Mouse (Mus musculus) limb, embryonic 15.5 days (tissue): Measurements from ENCODE around the gene Hspa12a. TPM values are rescaled to one million over a fixed set of nuclear protein-coding genes. Genes with fewer than 3 reads are reported as not detected.
A peak's percentile ranks its signal among the peaks of the same experiment; 100 is the strongest.

Experiments used
- ATAC-seq: fragments of 200-750 bp; cut with Nextera tagmentation; 2 replicates; pipeline ENCODE4 v1.8.0; 2017; ENCODE audit warnings: low read depth, moderate TSS enrichment; ENCODE audit not compliant: insufficient number of reproducible peaks, low FRiP score, low TSS enrichment
- H3K27ac ChIP-seq: fragments of 300-500 bp; sonication (generic); 2 replicates; pipeline ENCODE4 v1.5.1; 2015; ENCODE audit warnings: moderate library complexity, mild to moderate bottlenecking, inconsistent platforms
- H3K27me3 ChIP-seq: fragments of 300-500 bp; sonication (generic); 2 replicates; pipeline ENCODE4 v1.6.1; 2015; ENCODE audit warnings: inconsistent platforms
- H3K36me3 ChIP-seq: fragments of 300-500 bp; sonication (generic); 2 replicates; pipeline ENCODE4 v1.6.1; 2015; ENCODE audit warnings: inconsistent platforms
- H3K4me1 ChIP-seq: fragments of 300-500 bp; sonication (generic); 2 replicates; pipeline ENCODE4 v1.6.1; 2015; ENCODE audit warnings: inconsistent platforms
- H3K4me2 ChIP-seq: fragments of 300-500 bp; sonication (generic); 2 replicates; pipeline ENCODE4 v1.6.1; 2015; ENCODE audit warnings: mild to moderate bottlenecking, inconsistent platforms
- H3K4me3 ChIP-seq: fragments of 300-500 bp; sonication (generic); 2 replicates; pipeline ENCODE4 v1.5.1; 2015; ENCODE audit warnings: mild to moderate bottlenecking, inconsistent platforms
- H3K9ac ChIP-seq: fragments of 300-500 bp; sonication (generic); 2 replicates; pipeline ENCODE4 v1.6.1; 2015; ENCODE audit warnings: inconsistent platforms
- H3K9me3 ChIP-seq: fragments of 300-500 bp; sonication (generic); 2 replicates; pipeline ENCODE4 v1.6.1; 2016; ENCODE audit warnings: inconsistent platforms
- whole genome bisulfite sequencing: fragments of 180-500 bp; shearing (Covaris S2); methylation state at CpG from one replicate; pipeline ENCODE4 v1.1.7; 2015; 5-methylcytosine and 5-hydroxymethylcytosine counted together
- polyA plus RNA-seq: library from polyadenylated mRNA; unstranded; fragments of >200 nt; fragmentation: Nextera tagmentation; extraction: Ambion mirVana; gene quantifications from 2 replicates; pipeline ENCODE4 v1.2.1, GENCODE M21; 2015

Gene Hspa12a
- polyA plus RNA-seq = 3.4 and 3.5 TPM in 2 replicates

DNA sequence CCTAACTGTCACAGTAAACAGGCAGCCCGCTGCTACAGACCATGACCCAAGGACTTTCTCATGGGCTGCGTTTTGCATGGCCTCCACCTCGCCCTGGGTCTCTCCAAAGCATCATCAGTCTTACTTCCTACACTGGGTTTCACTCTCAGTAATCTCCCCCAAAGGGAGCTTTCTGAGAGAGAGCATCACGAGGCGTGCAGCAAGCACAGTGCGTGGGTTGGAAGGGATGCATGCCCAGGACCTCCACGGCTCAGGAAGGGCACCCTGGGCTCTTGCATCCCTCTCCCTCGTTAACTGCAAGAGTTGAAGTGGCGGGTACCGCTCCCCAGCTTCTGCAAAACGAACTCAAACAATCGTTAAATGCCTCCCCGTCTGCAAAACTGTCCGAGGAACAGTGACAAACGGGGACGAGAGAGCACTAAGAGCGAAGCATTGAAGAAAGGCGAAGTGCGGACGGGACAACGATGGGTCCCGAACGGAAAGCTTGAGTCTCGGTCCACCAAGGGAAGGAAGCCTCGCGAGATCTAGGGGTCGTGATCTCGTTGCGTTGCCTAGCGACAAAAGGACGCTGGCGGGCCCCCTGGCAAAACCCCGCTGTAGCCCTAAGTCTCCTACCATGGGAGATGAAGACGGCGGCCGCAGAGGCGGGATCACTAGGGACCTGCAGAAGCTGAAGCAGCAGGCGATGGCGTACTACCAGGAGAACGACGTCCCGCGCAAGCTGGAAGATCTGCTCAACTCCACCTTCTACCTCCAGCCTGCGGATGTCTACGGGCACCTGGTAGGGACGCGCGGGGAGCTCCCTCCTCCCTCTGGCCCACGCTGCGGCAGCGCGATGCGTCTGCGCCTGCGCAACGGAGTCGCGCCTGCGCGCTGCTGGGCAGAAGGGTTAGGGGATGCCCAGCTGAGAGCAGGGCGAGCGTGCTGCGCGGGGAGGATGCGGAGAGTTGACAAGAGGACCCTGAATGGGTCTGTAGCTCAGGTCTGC lies at the start of gene Hspa12a, which contains the start of gene Eno4:
Hspa12a (minus strand) TSS at position 814 of the 988 bp plus-strand sequence.
Eno4 (plus strand) TSS at position 585 of the 988 bp plus-strand sequence.
- no peaks in the 10 kb centered on the region for H3K9me3 ChIP-seq
- H3K27ac ChIP-seq = peak within 1 kb of the TSS; percentile 82
- ATAC-seq = peak; percentile 93
- H3K4me3 ChIP-seq = peak within 1 kb of the TSS; percentile 67
- H3K27me3 ChIP-seq = peaks cover 6% of the 10 kb centered on the region; the same call in 1 of the 2 replicates
- H3K4me1 ChIP-seq = peaks cover 15% of the 10 kb centered on the region
- peak within 1 kb of the TSS; percentile 63 for H3K9ac ChIP-seq
- no peaks in the 10 kb centered on the region for H3K36me3 ChIP-seq
- H3K4me2 ChIP-seq = peak within 1 kb of the TSS; percentile 95
- under 1% methylated on average over 59 of the region's 65 CpGs for WGBS

DNA sequence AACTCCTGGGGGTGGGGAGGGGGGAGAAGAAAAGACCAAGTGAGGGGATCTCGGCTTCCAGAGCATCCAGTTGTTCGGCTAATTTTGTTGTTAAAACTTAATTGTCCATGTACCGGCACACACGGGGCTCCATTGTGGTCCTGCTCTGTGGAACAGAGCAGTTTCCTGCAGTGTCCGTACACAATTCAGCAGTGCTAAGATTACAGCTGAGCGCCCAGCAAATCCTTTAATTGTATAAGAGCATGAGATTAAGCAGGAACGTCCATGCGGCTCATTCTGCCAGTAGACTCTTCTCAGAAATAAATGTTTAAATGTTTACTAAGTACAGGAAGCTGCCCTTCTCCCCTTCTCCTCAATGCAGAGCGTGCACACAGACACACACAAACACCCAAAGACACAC lies 38.1 kb upstream of the Hspa12a start:
- H3K9ac ChIP-seq = no peak overlapping the region
- no peaks in the 10 kb centered on the region for H3K36me3 ChIP-seq
- H3K9me3 ChIP-seq = no peaks in the 10 kb centered on the region
- H3K4me1 ChIP-seq = peaks cover 8% of the 10 kb centered on the region
- no peak for ATAC-seq
- H3K4me3 ChIP-seq = no peak overlapping the region
- 40% methylated on average over 9 of the region's 9 CpGs for WGBS
- peaks cover 11% of the 10 kb centered on the region for H3K27me3 ChIP-seq
- no peak overlapping the region for H3K27ac ChIP-seq
- H3K4me2 ChIP-seq = no peak overlapping the region

DNA sequence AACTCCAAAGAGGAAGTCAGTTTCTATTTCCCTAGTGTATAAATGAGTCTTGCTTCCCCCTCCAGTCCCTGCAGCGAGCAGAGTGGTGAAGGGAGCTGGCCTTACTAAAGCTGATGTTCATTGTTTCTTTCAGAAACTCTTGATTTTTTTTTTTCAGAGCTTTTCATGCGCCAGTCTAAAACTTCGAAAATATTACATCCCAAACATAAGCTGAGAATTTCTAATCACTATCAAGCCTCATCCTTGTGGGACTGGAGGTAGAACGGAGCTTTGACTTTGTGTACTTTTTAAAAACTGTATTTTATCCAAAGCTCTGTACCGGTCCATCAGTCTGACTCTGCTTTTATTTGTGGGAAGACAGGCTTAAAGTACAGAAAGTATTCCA lies 36.6 kb upstream of the Hspa12a start:
- no peak overlapping the region for H3K9ac ChIP-seq

GRCm38 (mm10) chr19:58979436-58980055 lies 36.1 kb upstream of the Hspa12a start:
- no peaks in the 10 kb centered on the region for H3K36me3 ChIP-seq
- H3K9ac ChIP-seq = no peak overlapping the region
- no peaks in the 10 kb centered on the region for H3K9me3 ChIP-seq
- peaks cover 11% of the 10 kb centered on the region for H3K27me3 ChIP-seq
- peak overlapping the region; percentile 24; the same call in 1 of the 2 replicates for H3K4me2 ChIP-seq
- peaks cover 8% of the 10 kb centered on the region for H3K4me1 ChIP-seq
- peak overlapping the region; percentile 12; the same call in 1 of the 2 replicates for H3K4me3 ChIP-seq
- H3K27ac ChIP-seq = no peak overlapping the region
- 29% methylated on average over 13 of the region's 13 CpGs for WGBS
- no peak for ATAC-seq

More for the DNA sequence above, 36.6 kb upstream of the Hspa12a start:
- no peaks in the 10 kb centered on the region for H3K9me3 ChIP-seq
- H3K4me3 ChIP-seq = peak overlapping the region; percentile 12; the same call in 1 of the 2 replicates
- no peak for ATAC-seq
- H3K27ac ChIP-seq = no peak overlapping the region
- H3K4me1 ChIP-seq = peaks cover 8% of the 10 kb centered on the region
- H3K36me3 ChIP-seq = no peaks in the 10 kb centered on the region
- H3K27me3 ChIP-seq = peaks cover 11% of the 10 kb centered on the region
- WGBS = 65% methylated on average over 5 of the region's 5 CpGs
- H3K4me2 ChIP-seq = peak overlapping the region; percentile 24; the same call in 1 of the 2 replicates

GRCm38 (mm10) chr19:58978401-58979171 lies 35.1 kb upstream of the Hspa12a start:
- Histone ChIP-seq H3K9me3 (no peaks in the 10 kb centered on the region), H3K4me2 (no peak overlapping the region), H3K4me3 (no peak overlapping the region), H3K27me3 (peaks cover 11% of the 10 kb centered on the region), H3K27ac (no peak overlapping the region), H3K9ac (no peak overlapping the region), H3K36me3 (no peaks in the 10 kb centered on the region), H3K4me1 (peaks cover 8% of the 10 kb centered on the region)
- ATAC-seq = no peak
- 54% methylated on average over 11 of the region's 11 CpGs for WGBS

GRCm38 (mm10) chr19:58975216-58975863 lies 31.9 kb upstream of the Hspa12a start:
- Histone ChIP-seq H3K9ac (no peak overlapping the region), H3K27ac (no peak overlapping the region), H3K4me3 (no peak overlapping the region), H3K9me3 (no peaks in the 10 kb centered on the region), H3K36me3 (no peaks in the 10 kb centered on the region), H3K27me3 (peaks cover 23% of the 10 kb centered on the region), H3K4me1 (peaks cover 13% of the 10 kb centered on the region), H3K4me2 (no peak overlapping the region)
- 60% methylated on average over 11 of the region's 11 CpGs for WGBS
- no peak for ATAC-seq

DNA sequence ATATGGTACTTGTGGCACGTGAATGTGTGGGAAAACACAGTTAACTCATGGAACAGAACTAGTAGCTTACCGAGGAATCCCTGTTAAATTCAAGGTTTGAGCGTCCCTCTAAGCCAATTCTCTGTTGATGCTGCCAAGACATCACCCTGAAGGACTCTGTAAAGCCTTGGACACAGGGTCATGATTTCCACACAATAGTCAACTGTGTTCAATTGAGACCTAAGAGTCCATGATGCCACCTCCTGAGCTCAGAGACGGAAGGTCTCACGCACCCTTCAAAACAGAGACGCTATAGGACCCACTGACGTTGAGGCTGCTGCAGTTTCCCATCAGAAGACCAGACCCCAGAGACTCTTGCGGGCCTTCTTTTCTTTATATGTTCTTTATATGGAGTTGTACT lies 30.7 kb upstream of the Hspa12a start:
- Histone ChIP-seq H3K9ac (no peak overlapping the region), H3K9me3 (no peaks in the 10 kb centered on the region), H3K27ac (no peak overlapping the region), H3K4me3 (no peak overlapping the region), H3K36me3 (no peaks in the 10 kb centered on the region), H3K4me2 (no peak overlapping the region), H3K4me1 (peaks cover 9% of the 10 kb centered on the region), H3K27me3 (peaks cover 27% of the 10 kb centered on the region)
- WGBS = 86% methylated on average over 8 of the region's 8 CpGs
- no peak for ATAC-seq

DNA sequence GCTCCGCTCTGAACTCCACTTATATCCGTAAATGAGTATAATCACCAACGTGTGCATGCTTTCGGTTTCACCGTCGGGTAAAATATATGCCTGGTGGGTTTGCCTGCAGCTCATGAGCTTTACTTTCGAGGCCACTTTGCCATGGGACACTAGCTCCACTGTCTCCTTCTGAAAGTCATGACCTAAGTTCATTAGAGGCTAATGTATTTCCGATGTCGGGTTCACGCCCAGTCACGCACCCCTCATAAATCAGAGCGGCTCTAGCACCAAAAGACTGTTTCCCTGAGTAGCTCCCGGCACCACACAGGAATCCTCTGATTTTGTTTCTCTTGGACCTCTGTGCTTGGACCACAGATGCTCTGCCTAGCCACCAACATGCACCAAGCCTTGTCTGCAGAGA lies 27.4 kb upstream of the Hspa12a start:
- peaks cover 38% of the 10 kb centered on the region for H3K27me3 ChIP-seq
- H3K4me3 ChIP-seq = peak overlapping the region; percentile 20
- H3K4me1 ChIP-seq = peaks cover 13% of the 10 kb centered on the region; the same call in 1 of the 2 replicates
- no peak for ATAC-seq
- H3K9me3 ChIP-seq = no peaks in the 10 kb centered on the region
- H3K27ac ChIP-seq = no peak overlapping the region
- H3K9ac ChIP-seq = no peak overlapping the region
- no peaks in the 10 kb centered on the region for H3K36me3 ChIP-seq
- 27% methylated on average over 13 of the region's 13 CpGs for WGBS
- H3K4me2 ChIP-seq = no peak overlapping the region; the same call in 1 of the 2 replicates

DNA sequence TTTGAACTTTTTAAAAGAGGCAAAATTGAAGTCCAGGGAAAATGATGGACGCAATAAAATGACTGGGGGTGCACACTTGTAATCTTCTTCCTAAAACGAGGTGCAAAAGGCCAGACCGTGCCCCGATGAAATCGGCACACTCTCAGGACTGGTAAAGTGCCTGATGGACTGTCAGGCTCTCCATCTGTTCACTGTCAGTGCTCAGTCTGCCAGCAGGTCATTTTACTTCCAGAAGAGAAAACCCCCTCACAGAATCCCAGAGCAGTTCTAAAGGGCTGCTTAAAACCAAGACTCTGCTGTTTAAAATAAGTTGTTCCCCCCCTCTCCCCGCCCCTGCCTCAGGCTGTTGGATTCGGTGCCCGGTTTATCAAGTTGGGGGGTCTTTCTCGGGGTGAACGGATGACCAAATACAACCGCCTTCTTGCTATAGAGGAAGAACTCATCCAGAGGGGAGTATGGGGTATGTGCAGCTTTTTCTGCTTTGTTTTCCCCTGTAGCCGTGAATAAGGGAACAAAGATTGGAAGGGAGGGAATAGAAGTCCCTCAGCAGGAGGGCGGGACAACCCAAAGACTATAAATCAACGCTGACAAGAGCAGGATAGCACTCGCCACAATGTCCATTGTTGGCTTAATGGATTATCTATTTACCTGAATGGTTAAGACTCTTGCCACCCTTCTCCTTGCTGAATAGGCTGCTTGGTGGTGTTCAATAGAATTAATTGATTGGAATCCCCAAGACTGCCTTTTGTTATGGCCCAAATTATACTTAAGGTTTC lies 25.5 kb upstream of the Hspa12a start:
- peaks cover 13% of the 10 kb centered on the region; the same call in 1 of the 2 replicates for H3K4me1 ChIP-seq
- H3K27ac ChIP-seq = no peak overlapping the region
- no peak overlapping the region for H3K4me2 ChIP-seq
- no peaks in the 10 kb centered on the region for H3K36me3 ChIP-seq
- no peak overlapping the region for H3K4me3 ChIP-seq
- 28% methylated on average over 15 of the region's 15 CpGs for WGBS
- no peaks in the 10 kb centered on the region for H3K9me3 ChIP-seq
- H3K27me3 ChIP-seq = peaks cover 44% of the 10 kb centered on the region
- ATAC-seq = no peak
- no peak overlapping the region for H3K9ac ChIP-seq

GRCm38 (mm10) chr19:58963011-58963410 lies 19.6 kb upstream of the Hspa12a start:
- no peak for ATAC-seq
- Histone ChIP-seq H3K27me3 (peaks cover 19% of the 10 kb centered on the region), H3K4me2 (no peak overlapping the region)

More at GRCm38 (mm10) chr19:58963011-58963410, 19.6 kb upstream of the Hspa12a start:
- 19% methylated on average over 8 of the region's 8 CpGs for WGBS
- H3K4me3 ChIP-seq = no peak overlapping the region
- H3K9me3 ChIP-seq = no peaks in the 10 kb centered on the region
- H3K9ac ChIP-seq = no peak overlapping the region
- H3K4me1 ChIP-seq = peaks cover 4% of the 10 kb centered on the region; the same call in 1 of the 2 replicates
- no peaks in the 10 kb centered on the region for H3K36me3 ChIP-seq
- no peak overlapping the region for H3K27ac ChIP-seq
